Mouse (Mus musculus): Measurements from ENCODE around the gene Ms4a18. TPM values are rescaled to one million over a fixed set of nuclear protein-coding genes. Genes with fewer than 3 reads are reported as not detected.

Ms4a18 gene
- polyA plus RNA-seq, 1 experiment from 2014 or later: not detected

DNA sequence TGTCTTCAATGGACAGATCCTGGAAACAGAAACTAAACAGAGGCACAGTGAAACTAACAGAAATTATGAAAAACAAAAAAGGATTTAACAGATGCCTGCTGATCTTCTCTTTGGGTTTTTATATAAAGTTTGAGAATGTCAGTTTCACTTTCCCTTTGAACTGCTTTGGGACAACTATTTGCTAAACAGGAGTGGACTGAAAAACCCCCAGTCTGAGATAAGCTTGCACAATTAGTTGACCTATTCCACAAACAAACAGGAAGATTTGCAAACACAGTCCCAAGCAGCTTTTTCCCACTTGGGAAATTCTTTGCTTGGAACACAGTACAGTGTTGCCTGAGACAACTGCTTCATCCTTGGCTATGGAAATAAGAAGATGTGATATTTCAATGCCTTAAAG, 19.7 kb upstream of the Ms4a18 start:
- Histone ChIP-seq H3K4me2 (replicated peaks) (no peak overlapping the region), H3K36me3 (no peaks in the 10 kb centered on the region), H3K27ac (no peak overlapping the region), H3K4me1 (no peaks in the 10 kb centered on the region), H3K9me3 (no peaks in the 10 kb centered on the region), H3K9ac (no peak overlapping the region), H3K4me3 (no peak overlapping the region), H3K27me3 (replicated peaks) (no peaks in the 10 kb centered on the region)
- no peak for ATAC-seq (ENCODE audit: low FRiP score, low read depth)

DNA sequence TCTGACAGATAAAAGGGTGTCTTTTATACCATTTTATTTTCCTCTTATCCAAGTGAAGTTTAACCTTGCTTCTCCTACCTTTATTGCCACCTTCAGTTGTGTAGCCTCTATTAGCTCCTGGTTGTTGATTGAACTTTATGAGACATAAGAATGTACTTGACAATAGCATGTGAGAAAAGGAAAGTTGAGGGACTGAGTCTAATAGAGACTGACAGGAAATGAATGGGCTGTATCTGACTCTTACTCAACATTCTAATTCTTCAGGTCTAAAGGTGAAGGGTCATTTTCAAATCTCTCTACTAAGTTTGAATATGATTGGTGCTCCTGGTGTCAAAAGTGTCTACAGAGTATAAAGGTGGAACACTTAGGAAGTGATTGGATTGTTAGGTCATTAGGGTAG, 4.6 kb upstream of the Ms4a18 start:
- Histone ChIP-seq H3K36me3 (no peaks in the 10 kb centered on the region), H3K9me3 (no peaks in the 10 kb centered on the region), H3K4me3 (no peak overlapping the region), H3K4me1 (no peaks in the 10 kb centered on the region), H3K4me2 (replicated peaks) (no peak overlapping the region), H3K27ac (no peak overlapping the region), H3K27me3 (replicated peaks) (no peaks in the 10 kb centered on the region), H3K9ac (no peak overlapping the region)
- ATAC-seq (ENCODE audit: low FRiP score, low read depth): no peak

DNA sequence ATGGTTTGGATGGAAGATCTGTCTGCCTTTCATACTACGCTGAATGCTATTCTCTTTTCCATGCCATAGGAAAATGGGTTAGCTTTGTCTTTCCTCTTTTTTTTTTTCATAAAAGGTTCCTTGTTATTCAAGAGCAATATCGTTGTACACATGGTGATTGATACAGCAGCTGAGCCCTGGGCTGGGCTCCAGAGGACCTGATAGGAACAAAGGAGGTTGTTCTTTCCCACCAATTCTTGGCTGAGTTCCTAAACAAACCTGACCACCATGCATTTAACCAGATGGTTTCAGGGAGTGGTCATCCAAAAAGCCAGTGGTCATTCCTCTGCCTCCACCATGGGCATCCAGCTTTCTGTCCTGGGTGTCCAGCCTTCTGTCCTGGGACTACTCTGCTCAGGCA, 580 bp downstream of the Ms4a18 start:
- 79% methylated on average over 2 of the region's 2 CpGs for WGBS
- Histone ChIP-seq H3K4me2 (replicated peaks) (no peak overlapping the region), H3K36me3 (no peaks in the 10 kb centered on the region), H3K9me3 (no peaks in the 10 kb centered on the region), H3K4me1 (no peaks in the 10 kb centered on the region), H3K9ac (no peak overlapping the region), H3K27me3 (replicated peaks) (no peaks in the 10 kb centered on the region), H3K4me3 (no peak overlapping the region), H3K27ac (no peak overlapping the region)
- ATAC-seq (ENCODE audit: low FRiP score, low read depth): no peak

DNA sequence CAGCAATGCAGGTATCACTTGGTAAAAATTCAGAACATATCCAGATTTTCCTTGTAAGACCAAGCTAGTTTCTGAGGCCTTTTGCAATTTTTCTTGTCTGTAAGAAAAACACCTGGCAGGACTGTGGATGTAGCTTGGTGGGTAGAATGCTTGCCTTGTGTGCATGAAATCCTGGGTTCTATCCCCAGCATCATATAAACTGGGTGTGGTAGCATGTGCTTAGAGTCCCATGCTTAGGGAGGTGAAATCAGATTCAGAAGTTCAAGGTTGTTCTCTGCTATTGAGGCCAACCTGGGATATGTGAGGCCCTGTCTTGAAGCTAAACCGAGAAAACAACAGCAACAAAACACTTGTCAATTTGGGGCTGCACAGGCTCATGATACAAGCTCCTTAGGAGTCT, 1.8 kb downstream of the Ms4a18 start:
- no peaks in the 10 kb centered on the region for H3K27me3 ChIP-seq (replicated peaks)
- no peak overlapping the region for H3K4me3 ChIP-seq
- WGBS: 81% methylated on average over 1 of the region's 1 CpGs
- no peaks in the 10 kb centered on the region for H3K9me3 ChIP-seq
- no peak overlapping the region for H3K27ac ChIP-seq
- H3K36me3 ChIP-seq: no peaks in the 10 kb centered on the region
- no peak overlapping the region for H3K4me2 ChIP-seq (replicated peaks)
- no peak for ATAC-seq (ENCODE audit: low FRiP score, low read depth)
- H3K4me1 ChIP-seq: no peaks in the 10 kb centered on the region
- H3K9ac ChIP-seq: no peak overlapping the region

DNA sequence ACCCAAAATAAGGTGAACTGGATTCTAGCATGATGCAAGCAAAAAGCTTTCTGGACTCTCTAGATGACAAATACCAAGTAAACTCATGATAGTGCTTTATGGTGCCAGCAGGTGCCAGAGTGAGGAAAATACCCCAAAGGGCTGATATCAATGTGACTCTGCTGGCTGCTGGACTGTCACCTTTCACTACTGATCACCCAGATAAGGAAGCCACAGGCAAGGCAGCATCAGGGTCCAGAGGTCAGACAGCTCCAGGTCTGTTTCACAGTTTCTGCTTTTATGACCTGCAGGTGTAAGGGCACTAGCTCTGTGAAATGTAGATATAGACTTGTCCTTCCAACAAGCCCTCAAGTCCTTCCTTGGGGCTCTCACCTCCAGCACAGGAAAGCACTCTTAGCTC, 2.4 kb downstream of the Ms4a18 start:
- no peak for ATAC-seq (ENCODE audit: low FRiP score, low read depth)
- Histone ChIP-seq H3K9me3 (no peaks in the 10 kb centered on the region), H3K4me1 (no peaks in the 10 kb centered on the region), H3K36me3 (no peaks in the 10 kb centered on the region), H3K27me3 (replicated peaks) (no peaks in the 10 kb centered on the region), H3K27ac (no peak overlapping the region), H3K9ac (no peak overlapping the region), H3K4me3 (no peak overlapping the region), H3K4me2 (replicated peaks) (no peak overlapping the region)

DNA sequence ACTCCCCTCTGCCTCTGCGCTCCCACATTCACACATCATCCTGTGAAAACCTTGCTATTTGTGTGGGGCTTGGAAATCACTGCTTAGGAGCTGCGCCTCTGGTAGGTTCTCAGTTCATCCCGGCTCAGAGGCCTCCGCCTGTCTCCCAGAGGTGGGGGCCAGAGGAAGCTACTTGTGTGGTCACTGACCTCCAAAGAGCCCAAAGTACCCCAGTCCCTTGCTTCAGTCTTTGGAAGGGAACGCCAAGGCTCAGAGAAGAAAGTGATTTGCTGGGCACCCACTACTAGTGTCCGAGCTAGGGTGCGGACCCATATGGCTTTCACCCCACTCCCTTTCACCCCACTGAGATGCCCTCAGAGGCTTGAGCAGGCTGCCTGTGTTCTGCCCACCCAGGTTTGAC, 24.7 kb downstream of the Ms4a18 start, which contains the start of gene Ms4a15:
Gene Ms4a15 (minus strand): TSS at position 101 of the 400 bp plus-strand sequence.
- Histone ChIP-seq H3K4me1 (no peaks in the 10 kb centered on the region), H3K9me3 (no peaks in the 10 kb centered on the region), H3K4me2 (replicated peaks) (no peak within 1 kb of the TSS), H3K4me3 (no peak within 1 kb of the TSS), H3K27ac (no peak within 1 kb of the TSS), H3K27me3 (replicated peaks) (no peaks in the 10 kb centered on the region), H3K9ac (no peak within 1 kb of the TSS), H3K36me3 (no peaks in the 10 kb centered on the region)
- ATAC-seq (ENCODE audit: low FRiP score, low read depth): no peak
- WGBS: 89% methylated on average over 7 of the region's 7 CpGs

DNA sequence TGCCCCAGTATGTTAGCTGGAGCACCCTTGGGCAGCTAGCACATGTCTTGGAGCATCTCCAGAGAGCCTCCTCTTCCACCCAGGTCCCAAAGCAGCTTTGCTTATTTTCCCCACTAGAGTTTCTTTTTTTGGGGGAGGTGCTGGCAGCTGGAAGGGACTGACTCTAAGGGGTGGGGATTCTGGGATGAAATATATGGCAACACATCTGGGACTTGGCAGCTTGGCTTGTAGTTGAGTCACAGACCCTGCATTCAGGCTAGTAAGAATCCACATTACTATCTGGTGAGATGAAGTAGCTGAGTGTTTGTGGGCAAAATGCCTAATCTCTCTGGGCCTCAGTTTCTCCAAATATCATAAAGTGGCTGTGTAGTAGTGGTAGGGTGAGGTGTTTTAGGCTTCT, 25.9 kb downstream of the Ms4a18 start:
- H3K27ac ChIP-seq: no peak overlapping the region
- no peaks in the 10 kb centered on the region for H3K27me3 ChIP-seq (replicated peaks)
- no peak overlapping the region for H3K9ac ChIP-seq
- H3K4me1 ChIP-seq: no peaks in the 10 kb centered on the region
- no peak overlapping the region for H3K4me2 ChIP-seq (replicated peaks)
- H3K9me3 ChIP-seq: no peaks in the 10 kb centered on the region
- no peak for ATAC-seq (ENCODE audit: low FRiP score, low read depth)
- no peaks in the 10 kb centered on the region for H3K36me3 ChIP-seq
- no peak overlapping the region for H3K4me3 ChIP-seq

DNA sequence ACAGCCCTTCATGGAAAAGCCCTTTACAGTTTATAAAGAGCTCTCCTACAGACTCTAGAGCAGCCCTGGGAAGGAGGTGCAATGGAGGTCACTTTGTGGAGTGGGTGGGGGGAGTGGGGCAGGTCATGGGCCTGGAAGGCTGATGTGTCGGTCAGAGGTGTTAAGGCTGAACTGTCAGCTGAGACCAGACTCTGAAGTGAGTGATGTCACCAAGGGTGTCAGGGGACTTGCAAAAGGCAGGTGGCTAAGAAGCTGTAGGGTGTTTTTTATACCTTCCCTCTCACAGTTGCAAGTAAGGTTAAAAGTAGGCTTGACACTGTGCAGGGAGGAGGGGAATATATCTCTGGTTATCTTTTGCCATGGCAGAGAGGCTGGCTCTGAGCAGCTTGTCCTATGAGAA, 27.1 kb downstream of the Ms4a18 start:
- H3K36me3 ChIP-seq: no peaks in the 10 kb centered on the region
- no peak for ATAC-seq (ENCODE audit: low FRiP score, low read depth)
- no peak overlapping the region for H3K9ac ChIP-seq
- no peak overlapping the region for H3K4me2 ChIP-seq (replicated peaks)
- H3K9me3 ChIP-seq: no peaks in the 10 kb centered on the region
- WGBS: 65% methylated on average over 1 of the region's 1 CpGs
- H3K4me3 ChIP-seq: no peak overlapping the region
- H3K27ac ChIP-seq: no peak overlapping the region
- no peaks in the 10 kb centered on the region for H3K4me1 ChIP-seq
- no peaks in the 10 kb centered on the region for H3K27me3 ChIP-seq (replicated peaks)

DNA sequence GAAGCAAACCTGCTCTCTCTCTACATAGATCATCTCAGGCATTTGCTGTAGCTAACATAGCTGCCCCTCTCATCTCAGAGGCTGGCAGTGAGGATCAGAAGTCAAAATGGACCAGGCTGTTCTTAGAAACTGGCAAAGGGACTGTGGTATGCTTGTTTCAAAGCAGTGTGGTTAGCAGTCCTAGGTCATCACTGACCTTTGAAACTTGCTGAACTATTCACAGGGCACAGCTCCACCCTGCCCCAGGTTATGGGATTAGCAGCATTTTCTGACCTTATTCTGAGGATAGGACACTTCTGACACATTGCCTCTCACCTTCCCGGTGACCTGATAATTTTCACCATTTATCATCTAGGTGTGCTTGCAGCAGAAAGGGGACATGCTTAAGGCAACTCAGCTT, 29.3 kb downstream of the Ms4a18 start:
- H3K9ac ChIP-seq: no peak overlapping the region
- H3K4me2 ChIP-seq (replicated peaks): no peak overlapping the region
- H3K27ac ChIP-seq: no peak overlapping the region
- no peaks in the 10 kb centered on the region for H3K36me3 ChIP-seq
- WGBS: 92% methylated on average over 1 of the region's 1 CpGs
- ATAC-seq (ENCODE audit: low FRiP score, low read depth): no peak
- H3K4me1 ChIP-seq: no peaks in the 10 kb centered on the region
- no peaks in the 10 kb centered on the region for H3K9me3 ChIP-seq
- H3K4me3 ChIP-seq: no peak overlapping the region
- H3K27me3 ChIP-seq (replicated peaks): no peaks in the 10 kb centered on the region

DNA sequence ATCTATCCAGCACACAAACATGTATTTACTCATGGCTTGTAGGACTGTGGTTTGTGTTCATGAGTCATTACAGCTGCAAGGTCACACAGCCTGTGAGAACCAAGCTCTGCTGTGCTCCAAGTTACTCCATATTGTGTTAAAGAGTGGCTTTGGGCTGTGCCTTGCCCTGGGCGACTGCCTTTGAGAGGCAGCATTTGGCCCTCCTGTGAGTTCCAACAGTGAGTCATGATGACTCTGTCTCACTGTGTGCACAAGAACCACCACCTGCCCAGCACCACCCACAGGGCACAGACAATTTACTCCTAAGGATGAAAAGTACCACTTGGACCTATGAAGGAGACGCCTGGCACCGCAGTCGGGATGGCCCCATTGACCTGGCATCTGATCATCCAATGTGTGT, 31.9 kb downstream of the Ms4a18 start:
- Histone ChIP-seq H3K9ac (no peak overlapping the region), H3K9me3 (no peaks in the 10 kb centered on the region), H3K4me2 (replicated peaks) (no peak overlapping the region), H3K27me3 (replicated peaks) (no peaks in the 10 kb centered on the region), H3K27ac (no peak overlapping the region), H3K4me1 (no peaks in the 10 kb centered on the region), H3K36me3 (no peaks in the 10 kb centered on the region), H3K4me3 (no peak overlapping the region)
- ATAC-seq (ENCODE audit: low FRiP score, low read depth): no peak
- WGBS: 89% methylated on average over 4 of the region's 4 CpGs

DNA sequence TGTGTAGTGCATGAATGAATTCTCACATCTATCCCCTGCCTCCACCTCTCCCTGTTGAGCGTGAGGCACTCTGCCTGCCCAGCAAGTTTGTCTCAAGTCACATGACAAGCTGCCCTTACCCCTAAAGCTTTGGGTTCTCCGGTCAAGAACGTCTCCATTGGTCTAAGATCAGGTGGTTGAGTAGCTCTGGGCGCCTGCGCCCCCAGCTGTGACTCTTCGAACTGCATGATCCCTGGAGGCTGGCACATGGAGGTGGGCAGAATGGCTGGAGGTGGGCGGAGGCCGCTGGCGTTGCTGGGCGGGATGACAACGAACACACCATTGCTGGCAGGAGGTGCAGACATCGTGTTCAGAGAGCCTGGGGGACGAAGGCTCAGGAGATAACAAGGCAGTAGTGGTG, 33.3 kb downstream of the Ms4a18 start:
- no peak for ATAC-seq (ENCODE audit: low FRiP score, low read depth)
- no peaks in the 10 kb centered on the region for H3K9me3 ChIP-seq
- H3K4me1 ChIP-seq: 0 out of 2 replicates have a peak, but pooled peaks cover 5% of the 10 kb centered on the region
- H3K9ac ChIP-seq: no peak overlapping the region
- WGBS: 81% methylated on average over 13 of the region's 13 CpGs
- no peak overlapping the region for H3K4me2 ChIP-seq (replicated peaks)
- no peak overlapping the region for H3K4me3 ChIP-seq
- no peaks in the 10 kb centered on the region for H3K27me3 ChIP-seq (replicated peaks)
- H3K27ac ChIP-seq: no peak overlapping the region
- no peaks in the 10 kb centered on the region for H3K36me3 ChIP-seq

DNA sequence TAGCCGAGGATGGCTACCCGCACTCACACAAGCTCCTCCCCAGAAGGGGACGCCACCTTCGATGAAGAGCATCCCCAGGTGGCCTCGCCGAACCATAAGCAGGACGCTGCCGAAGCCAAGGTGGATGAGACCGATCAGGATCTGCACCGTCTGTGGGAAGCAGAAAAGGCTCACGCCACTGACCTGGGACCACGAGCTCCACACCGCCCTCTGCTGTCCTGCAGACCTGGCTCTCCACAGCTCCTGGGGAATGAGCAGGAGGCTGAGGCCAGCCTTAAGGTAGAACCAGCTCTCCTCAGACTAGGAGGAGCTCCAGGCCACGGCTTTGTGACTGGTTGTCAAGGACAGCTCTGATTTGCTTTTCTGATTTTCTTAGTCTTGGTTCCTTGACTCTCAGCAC, 34.7 kb downstream of the Ms4a18 start:
- H3K9me3 ChIP-seq: no peaks in the 10 kb centered on the region
- peak overlapping the region; percentile 30; the same call in 1 of the 2 replicates for H3K4me2 ChIP-seq (replicated peaks)
- no peaks in the 10 kb centered on the region for H3K27me3 ChIP-seq (replicated peaks)
- no peak overlapping the region for H3K4me3 ChIP-seq
- H3K4me1 ChIP-seq: 0 out of 2 replicates have a peak, but pooled peaks cover 6% of the 10 kb centered on the region
- no peak overlapping the region for H3K27ac ChIP-seq
- WGBS: 32% methylated on average over 14 of the region's 14 CpGs
- no peak for ATAC-seq (ENCODE audit: low FRiP score, low read depth)
- H3K36me3 ChIP-seq: no peaks in the 10 kb centered on the region
- no peak overlapping the region for H3K9ac ChIP-seq

DNA sequence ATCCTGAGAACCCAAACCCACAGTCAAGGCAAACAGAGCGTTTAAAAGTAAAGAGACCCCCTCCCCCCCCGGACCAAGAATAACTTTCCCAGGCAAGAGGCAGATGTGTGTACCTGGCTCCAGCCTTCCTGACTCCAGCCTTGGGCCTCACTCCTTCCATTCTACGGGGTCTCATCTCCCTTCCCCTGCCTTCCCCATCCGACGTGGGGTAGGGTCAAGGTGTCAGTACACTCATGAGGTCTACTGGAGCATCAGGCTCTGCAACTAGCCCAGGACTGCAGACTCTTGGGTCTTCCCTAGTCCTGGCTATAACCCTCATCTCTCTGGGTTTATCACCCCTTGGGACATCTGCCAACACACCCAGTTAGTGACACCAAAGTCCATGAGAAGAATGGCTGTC, 37.6 kb downstream of the Ms4a18 start:
- 0 out of 2 replicates have a peak, but pooled peaks have one; percentile 11 for ATAC-seq (ENCODE audit: low FRiP score, low read depth)
- Histone ChIP-seq H3K9ac (no peak overlapping the region), H3K9me3 (no peaks in the 10 kb centered on the region), H3K27me3 (replicated peaks) (no peaks in the 10 kb centered on the region), H3K27ac (no peak overlapping the region), H3K4me2 (replicated peaks) (no peak overlapping the region), H3K36me3 (no peaks in the 10 kb centered on the region), H3K4me3 (no peak overlapping the region), H3K4me1 (0 out of 2 replicates have a peak, but pooled peaks cover 6% of the 10 kb centered on the region)
- WGBS: 92% methylated on average over 5 of the region's 5 CpGs

Measured in neural tube, embryonic 12.5 days (tissue).